Mouse (Mus musculus) liver, adult 2 months (tissue): ENCODE results near the gene Dolpp1.

Source experiments
- CTCF ChIP-seq: fragments of 200-500 bp; IDR thresholded peaks from 2 replicates; pipeline ENCODE4 v1.5.1; 2011; ENCODE audit warnings: low read depth, low read length, control low read depth
- POLR2A ChIP-seq: fragments of 200-500 bp; IDR thresholded peaks from 2 replicates; pipeline ENCODE4 v1.6.1; 2011; ENCODE audit warnings: low read length, control low read depth; ENCODE audit not compliant: insufficient read depth; ENCODE audit errors: extremely low read depth

GRCm38 (mm10) chr2:30356906-30357305 lies 35.1 kb upstream of the Dolpp1 start:
- TF ChIP-seq CTCF: no peak
- TF ChIP-seq POLR2A: no peak
